Mouse (Mus musculus): ENCODE measurements around the gene Hdgfl3.

DNA sequence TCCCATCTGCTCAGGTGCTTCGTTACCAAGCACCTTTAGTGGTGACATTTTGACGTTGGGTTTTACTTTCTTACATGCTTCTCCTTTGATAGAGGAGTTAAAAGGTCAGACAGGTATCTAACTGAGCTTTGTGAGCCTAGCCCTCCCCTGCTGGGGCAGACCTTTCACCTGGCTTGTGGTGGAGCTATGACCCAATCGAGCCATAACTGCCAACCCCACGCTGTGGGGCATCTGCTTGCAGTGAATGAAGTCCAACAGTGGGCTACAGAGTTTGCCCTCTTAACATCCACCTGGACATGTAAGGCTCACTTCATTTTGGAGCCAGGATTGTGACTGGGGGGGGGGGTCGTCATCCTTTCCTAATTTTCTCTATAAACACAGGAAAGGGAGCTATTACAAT lies 54.0 kb downstream of the Hdgfl3 start:
- TF ChIP-seq CTCF (IDR thresholded peaks at IDR 0.05; ENCODE audit: extremely low read depth, insufficient read length, insufficient replicate concordance, low read depth, low read length) (no peak), POLR2A (IDR thresholded peaks at IDR 0.05; ENCODE audit: low read depth, low read length) (no peak)
